8 mouse cellular contexts compared by ENCODE assay signal in the genomic region with DNA sequence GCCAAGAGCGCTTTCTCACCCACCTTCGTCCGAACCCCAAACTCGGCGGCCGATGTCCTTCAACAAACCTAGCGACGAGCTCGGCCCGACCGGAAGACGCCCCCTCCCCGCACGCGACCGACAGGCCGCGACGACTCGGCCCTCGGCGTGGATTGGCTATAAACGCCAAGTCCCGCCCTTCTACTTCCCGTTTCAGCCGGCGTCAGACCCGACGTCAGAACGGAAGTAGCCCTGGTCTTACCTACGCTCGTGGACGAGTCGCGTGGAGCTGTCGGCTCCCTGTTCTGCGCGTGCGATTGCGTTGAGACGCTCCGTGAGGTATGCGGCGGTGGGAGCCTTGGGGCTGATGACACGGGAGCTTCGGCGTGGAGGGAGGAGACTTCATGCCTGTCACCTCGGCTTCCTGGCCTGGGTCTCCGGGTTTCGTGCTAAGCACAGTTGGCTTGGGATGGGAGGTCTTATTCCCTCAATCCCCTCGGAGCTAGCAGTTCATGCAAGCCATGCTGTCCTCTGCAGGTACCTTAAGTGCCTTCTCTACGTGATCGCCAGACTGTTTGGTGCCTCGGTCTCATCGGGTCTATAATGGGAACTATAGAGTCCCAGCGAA. TPM values are rescaled to one million over a fixed set of nuclear protein-coding genes. Genes with fewer than 3 reads are reported as not detected.
DNase-seq lines count a peak whose midpoint lies in the region; ATAC-seq lines count a peak whose summit lies in the region.

A gene (minus strand): TSS at position 98 of the 607 bp plus-strand sequence.
A gene (plus strand): TSS at position 219 of the 607 bp plus-strand sequence.

- H3K36me3 ChIP-seq in hindbrain, embryonic 15.5 days, result peaks cover 29% of the 10 kb centered on the region

- H3K9ac ChIP-seq in hindbrain, embryonic 15.5 days, result peak within 1 kb of the TSS; percentile 96

- no peaks in the 10 kb centered on the region for H3K27me3 ChIP-seq in hindbrain, embryonic 15.5 days

- H3K4me3 ChIP-seq in hindbrain, embryonic 15.5 days, result peak within 1 kb of the TSS; percentile 90

- no peaks in the 10 kb centered on the region for H3K9me3 ChIP-seq in hindbrain, embryonic 15.5 days

- under 1% methylated on average over 56 of the region's 56 CpGs for WGBS in hindbrain, embryonic 15.5 days

- DNase-seq in T-cell, adult 2 months (ENCODE audit: low spot score), result peak; percentile 96
- peak; percentile 96 to 97 for DNase-seq in cerebellum, postnatal 36 days
- peak; percentile 95 to 99 for DNase-seq in frontal cortex, postnatal 36 days (ENCODE audit: low spot score in 2 of 2)
- DNase-seq in left cerebral cortex, adult 11 months (ENCODE audit: low spot score), result peak; percentile 93
- peak; percentile 96 to 97 for DNase-seq in lung, postnatal 4 days
- peak; percentile 93 for DNase-seq in retina, postnatal 7 days (ENCODE audit: low read depth, low spot score)
- peak; percentile 84 for DNase-seq in urinary bladder, adult 2 months (ENCODE audit: low spot score)

- peak within 1 kb of the TSS; percentile 86 for H3K4me2 ChIP-seq in hindbrain, embryonic 15.5 days

- peak; percentile 100 for ATAC-seq in hindbrain, embryonic 15.5 days (ENCODE audit: low FRiP score, low read depth)

- peaks cover 35% of the 10 kb centered on the region for H3K4me1 ChIP-seq in hindbrain, embryonic 15.5 days (replicated peaks)

- H3K27ac ChIP-seq in hindbrain, embryonic 15.5 days (replicated peaks), result peak within 1 kb of the TSS; percentile 87

RNA-seq across cellular contexts. Expression of the first gene that starts in this region (rescaled TPM):
- 1,548 and 1,861 TPM in 2 replicates for polyA plus RNA-seq in hindbrain, embryonic 15.5 days (2015; fragmentation: Nextera tagmentation; extraction: Ambion mirVana)
- polyA plus RNA-seq in urinary bladder, adult 2 months (2012; rRNA removed), result 429 and 491 TPM in 2 replicates

RNA-seq across cellular contexts. Expression of the second gene that starts in this region (rescaled TPM):
- polyA plus RNA-seq in hindbrain, embryonic 15.5 days (2015; fragmentation: Nextera tagmentation; extraction: Ambion mirVana), result 5.1 and 5.9 TPM in 2 replicates
- polyA plus RNA-seq in urinary bladder, adult 2 months (2012; rRNA removed), result 12.7 and 15.1 TPM in 2 replicates

Comparison
In these comparisons a context has a peak if more than half of its experiments do, and no peak if none do; other contexts are left out.
1. Peak in every context shown above with its lines: DNase-seq, ATAC-seq, H3K4me3 ChIP-seq and H3K27ac ChIP-seq.